Mouse (Mus musculus): ENCODE measurements at regions not wholly inside any gene's neighbourhood (a gene's known extent, or its start where the extent isn't known, plus 50 kb on each side); places are given as distances from the start of the nearest gene placed in this dataset.
A peak's percentile ranks its signal among the peaks of the same experiment; 100 is the strongest.

DNA sequence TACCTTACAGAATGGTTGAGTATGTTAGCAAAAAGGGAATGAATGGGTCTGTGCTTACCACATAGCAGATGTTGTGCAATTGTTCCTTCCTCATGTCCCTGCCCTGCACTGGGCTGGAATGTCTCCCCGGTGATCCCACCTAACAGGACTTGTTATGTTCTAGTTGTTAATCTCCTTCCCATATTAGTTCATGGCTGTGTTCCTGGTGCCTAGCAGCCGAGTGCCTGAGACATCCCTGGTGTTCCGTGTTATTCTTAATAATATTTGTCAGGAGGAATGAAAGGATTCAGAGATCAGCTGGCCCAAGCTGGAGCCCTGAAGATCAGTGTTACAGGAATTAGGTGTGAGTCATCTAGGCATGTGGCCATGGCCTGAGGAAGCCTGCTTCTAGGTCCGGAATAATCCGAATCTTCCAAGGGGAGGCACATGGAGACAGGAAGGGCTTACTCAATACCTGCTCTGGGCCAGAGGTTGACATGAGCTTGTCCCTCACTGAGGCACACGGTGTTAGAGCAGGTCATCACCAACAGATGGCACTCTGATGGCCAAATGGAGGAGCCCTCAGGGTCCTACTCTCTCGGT lies 171.2 kb downstream of the 4933412E24Rik start:
- DNase-seq (ENCODE audit: low spot score in 2 of 2) = no peak

DNA sequence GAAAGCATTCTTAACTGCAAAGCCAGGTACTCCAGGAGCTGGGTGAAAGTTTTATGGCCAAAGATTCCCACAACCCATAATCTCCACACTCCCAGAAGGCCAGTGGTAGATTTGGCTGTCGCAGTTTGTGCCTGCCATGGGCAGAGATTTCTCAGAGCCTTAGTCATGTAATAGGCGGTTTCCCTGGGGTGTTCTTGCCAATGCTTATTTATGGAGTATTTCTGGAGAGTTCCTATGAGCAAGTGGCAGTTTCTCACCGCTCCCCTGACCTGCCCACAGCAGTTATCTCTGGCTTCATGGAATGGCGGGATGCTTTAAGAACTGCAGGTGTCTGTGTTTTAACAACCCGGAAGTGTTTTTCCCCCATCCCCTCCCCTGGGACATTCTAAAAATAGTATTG lies 179.8 kb downstream of the 4933412E24Rik start:
- DNase-seq (ENCODE audit: low spot score in 2 of 2) = no peak

DNA sequence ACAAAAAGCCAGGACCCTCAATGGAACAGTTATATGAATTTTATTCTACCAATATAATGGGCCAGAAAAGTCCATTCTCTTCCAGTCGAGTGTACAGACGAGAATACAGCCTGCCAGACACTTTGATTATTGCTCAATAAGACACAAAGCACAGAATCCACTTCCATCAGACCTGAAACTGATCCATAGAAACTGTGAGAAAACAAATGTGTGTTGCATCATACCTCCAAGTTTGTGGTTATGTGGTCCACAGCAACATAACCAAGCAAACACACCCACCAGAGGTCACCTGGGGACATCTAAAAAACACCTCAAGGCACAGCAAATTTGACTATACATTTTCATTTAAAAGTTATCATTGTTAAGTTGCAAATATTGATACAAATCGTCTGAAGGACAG lies 183.2 kb downstream of the 4933412E24Rik start:
- no peak for DNase-seq (ENCODE audit: low spot score in 2 of 2)

DNA sequence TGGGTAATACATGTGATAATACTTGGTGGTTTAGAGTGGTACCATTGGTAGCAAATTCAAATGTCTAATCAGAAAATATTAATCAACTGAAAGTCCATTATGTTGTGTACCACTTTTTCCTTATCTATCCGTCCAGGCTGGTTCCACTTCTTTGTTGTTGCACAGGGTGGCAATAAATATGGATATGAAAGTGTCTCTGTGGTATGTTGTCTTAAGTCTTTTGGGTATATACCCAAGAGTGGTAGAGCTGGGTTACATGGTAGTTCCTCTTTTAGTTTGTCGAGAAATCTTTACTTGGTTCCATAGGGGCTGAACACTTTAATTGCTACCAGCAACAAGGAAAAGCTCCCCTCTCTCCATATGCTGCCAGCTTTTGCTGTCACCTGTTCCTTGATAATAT lies 184.9 kb downstream of the 4933412E24Rik start:
- DNase-seq (ENCODE audit: low spot score in 2 of 2) = no peak

DNA sequence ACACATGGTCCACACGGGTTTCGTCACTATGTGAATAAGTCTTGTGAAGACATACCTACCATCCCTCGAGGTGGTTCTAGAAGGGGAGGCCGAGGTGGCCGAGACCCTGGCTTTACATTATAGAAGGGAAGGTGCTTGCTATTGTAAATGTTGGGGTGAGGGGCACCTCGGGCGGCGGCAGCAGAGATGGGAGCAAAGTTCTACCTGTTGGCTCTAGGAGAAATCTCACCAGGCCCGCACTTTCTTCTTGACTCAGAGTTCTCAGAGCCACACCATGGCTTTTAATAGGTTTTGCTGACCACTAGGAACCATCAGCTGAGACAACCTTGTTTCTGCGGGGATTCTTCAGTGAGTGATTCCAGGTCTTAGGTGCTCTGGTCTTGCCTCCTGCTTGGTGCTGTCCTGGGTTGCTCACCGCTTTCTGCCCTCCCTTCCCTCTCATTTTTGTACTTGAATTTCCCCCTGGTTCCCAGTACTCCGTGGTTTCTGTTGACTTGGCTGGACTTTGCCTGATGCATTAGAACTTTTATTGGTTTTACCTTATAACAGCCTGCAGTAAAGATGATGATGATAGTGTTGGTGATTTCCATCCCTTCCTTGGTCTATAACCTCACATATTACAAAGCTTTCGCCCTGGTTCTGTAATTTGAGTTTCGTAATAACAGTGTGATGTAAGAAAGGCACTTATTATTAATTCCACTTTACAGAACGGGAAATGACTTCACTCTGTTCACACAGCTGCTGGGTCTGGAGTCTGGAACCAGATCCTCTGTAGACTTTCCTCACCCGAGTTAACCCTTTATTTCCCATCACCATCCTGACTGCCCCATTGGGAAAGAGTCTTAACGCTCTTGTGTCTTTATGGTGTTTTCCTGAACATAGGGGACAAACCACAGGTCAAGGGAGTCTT lies 185.6 kb downstream of the 4933412E24Rik start:
- DNase-seq (ENCODE audit: low spot score in 2 of 2) = no peak

DNA sequence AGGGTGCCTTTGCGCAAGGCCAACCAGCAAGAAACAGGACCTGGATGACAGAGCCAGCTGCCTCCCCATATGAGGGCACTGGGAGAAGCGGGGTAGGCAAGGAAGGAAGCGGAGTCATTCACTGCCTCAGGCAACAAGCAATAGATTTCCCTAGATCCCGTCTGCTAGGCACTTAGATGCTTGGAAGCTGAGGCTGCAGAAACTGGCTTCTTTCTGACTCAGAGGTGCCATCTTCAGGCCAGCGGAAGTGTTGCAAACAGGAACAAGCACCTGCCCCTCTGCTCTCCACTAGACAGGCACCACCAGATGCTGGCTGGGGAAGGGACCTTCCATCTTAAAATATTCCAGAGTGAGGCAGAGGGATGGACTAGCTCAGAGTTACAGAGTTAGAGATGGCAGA lies 188.0 kb downstream of the 4933412E24Rik start:
- peak; percentile 54 to 75 for DNase-seq (ENCODE audit: low spot score in 2 of 2)

DNA sequence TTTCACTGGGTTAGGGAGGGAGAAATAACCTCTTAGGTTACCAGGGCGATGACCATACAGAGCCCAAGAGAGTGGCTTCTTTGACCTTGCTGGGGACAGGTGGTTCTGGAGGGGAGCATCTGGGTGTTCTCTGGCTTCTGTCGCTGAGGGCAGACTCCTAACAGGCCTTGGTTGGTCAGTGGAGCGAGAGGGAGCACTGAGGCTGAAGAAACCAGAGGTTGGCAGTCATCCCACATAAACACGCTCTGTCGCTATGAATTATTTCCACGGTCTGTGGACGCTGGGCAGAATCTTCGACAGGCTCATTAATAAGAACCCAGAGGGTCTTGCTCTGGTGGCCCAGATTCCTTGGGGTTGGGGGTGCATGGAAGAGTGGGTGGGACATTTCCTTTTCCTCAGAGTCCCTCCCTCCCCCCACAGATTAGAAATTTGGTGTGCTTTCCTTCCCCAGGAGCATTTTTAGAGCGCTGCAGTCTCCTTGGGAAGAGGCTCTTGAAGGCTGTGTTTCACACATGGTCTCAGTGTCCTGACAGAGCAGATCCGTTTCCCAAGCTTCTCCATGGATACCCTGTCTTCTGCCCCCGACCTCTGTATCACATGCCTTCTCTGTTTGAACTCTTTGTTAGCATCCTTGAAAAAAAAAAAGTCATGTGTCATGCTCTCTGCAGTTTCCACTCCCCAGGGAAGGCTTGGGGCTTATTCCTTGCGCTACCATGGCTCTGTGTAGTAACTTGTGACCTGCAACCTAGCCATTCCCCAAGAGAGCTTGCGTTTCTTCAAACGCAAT lies 190.1 kb downstream of the 4933412E24Rik start:
- DNase-seq (ENCODE audit: low spot score in 2 of 2) = no peak

DNA sequence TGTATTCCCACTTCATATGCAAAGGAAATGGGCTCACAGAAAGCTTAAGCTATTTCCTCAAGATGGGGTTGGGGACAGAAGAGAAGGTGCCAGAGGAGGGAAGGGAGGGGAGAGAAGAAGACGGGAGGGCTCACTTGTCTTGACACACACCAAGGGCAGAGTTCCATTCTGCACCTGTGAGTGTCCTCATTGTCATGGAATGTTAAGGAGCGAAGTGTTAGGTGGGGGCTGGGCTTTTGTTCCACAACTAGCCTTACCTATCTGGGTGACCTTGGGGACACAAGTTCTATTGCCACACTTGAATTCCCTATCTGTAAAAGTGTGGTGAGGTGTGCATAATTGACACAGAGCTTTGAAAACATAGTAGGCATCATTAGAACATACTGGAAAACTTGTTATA lies 192.5 kb downstream of the 4933412E24Rik start:
- no peak for DNase-seq (ENCODE audit: low spot score in 2 of 2)

DNA sequence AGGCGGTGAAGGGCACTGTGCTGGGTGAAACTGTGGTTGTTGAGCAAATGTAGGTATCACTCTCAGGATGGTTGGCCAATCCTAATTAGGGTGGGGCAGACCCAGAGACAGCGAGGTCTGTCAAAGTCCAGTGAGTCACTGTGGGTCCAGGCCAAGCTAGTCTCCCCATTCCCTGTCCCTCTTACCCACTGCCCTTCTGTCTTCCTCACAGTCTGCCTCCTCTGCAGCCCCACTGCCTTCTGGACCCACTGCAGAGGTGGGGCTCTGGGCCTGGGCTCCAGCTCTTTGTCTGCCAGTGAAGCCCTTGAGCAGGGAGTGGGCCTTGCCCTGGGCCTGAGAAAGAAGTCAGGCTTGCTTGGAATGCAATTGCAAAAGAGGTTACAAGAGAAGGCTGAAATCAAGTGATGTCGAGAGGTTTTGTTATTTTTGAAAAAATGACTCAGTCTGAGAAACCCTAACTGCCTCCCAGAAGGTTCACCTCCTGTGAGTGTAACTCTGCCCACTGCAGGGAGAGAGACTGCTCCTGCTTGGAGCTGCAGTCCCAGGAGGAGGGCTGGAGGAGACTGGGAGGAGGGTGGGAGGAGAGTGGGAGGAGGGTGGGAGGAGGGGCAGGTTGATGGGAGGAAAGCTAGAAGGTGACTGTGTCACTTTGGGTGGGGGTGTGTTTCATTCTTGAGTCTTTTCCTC lies 193.3 kb downstream of the 4933412E24Rik start:
- DNase-seq (ENCODE audit: low spot score in 2 of 2) = no peak

DNA sequence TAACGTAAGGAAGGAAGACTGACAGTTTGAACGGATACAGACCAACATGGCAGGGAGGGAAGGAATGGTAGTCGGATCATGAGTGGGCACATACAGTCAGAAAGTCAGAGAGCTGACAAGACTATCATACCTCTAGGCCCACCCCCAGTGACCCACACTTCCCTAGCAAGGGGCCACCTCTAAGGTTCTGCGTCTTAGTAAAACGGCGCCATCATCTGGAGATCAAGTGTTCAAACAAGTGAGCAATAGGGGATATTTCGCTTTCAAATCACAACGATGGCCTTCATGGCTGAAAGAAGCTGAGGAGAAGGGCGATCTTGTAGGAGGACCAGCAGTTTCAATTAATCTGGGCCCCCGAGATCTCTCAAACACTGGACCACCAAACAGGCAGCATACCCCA lies 196.1 kb downstream of the 4933412E24Rik start:
- DNase-seq (ENCODE audit: low spot score in 2 of 2) = no peak

DNA sequence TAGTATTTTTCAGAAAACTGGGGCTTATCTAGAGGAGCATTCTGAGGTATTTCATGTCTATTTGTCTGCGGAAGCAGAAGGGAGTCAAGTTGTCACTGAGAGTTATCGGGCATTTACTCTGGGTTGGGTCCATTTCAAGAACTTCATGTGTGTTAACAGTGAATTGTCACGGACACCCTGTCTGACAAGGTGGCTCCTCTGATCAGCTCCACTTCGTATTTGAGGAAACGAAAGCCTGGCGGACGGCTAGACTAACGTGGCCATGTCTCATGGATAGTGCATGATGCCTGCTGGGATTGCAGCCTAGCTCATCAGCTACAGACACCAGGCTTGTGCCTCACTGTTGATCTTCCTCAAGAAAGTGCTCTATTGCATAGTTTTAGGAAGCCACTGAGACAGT lies 200.4 kb downstream of the 4933412E24Rik start:
- no peak for DNase-seq (ENCODE audit: low spot score in 2 of 2)

DNA sequence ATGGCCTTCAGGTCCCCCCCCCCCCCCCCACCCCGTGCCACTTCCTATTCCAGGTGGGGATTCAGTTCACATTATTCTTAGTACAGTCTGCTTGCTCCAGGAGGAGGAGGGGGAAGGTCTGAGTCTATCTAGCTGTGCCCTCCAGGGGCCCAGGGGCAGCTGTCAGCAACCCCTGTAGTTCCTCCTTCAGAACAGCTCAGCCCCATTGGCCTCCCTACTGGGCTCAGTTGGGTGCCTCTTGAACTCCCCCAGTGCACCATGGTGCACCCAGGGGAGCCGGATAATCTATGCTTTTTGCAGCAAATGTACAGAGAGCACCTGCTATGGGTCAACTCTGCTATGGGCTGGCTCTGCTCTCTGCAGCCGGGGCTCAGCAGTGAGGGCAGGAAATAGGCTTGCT lies 204.8 kb downstream of the 4933412E24Rik start:
- DNase-seq (ENCODE audit: low spot score in 2 of 2) = no peak

DNA sequence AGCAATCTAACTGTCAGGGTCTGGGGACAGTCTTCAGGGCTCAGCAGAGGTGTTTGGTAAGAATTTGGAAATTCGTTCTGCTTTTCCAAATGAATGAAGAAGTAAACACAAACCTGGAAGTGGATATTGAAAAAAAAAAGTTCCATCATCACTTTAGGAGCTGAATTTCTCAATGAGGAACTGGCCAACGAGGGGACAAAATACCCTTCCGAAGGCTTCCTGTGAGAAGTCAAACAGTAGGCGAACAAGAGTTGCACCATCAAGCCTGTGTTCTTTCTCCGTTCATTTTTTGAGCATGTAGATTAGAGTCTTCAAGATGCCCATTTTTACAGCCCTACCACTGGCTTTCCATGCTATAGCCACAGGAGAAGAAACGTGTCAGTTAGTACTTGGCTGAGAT lies 207.1 kb downstream of the 4933412E24Rik start:
- DNase-seq (ENCODE audit: low spot score in 2 of 2) = no peak

DNA sequence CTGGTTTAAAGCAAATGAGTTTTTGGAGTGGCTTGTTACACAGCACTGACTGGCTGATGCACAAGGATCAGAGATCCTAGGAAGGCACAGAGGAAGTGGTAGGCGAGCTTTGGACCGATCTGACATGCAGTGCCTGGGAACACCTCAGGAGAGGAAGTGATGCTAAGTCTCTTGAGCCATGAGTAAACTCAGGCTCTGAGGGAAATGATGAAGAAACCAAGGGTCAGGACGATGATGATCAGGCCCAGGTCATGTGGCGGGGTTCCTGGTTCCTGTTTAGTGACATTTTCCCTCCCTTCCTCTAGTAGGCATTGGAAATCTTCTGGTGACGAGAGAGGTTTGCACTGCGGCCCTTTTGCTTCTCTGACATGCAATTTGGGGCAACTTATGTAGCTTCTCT lies 208.7 kb downstream of the 4933412E24Rik start:
- DNase-seq (ENCODE audit: low spot score in 2 of 2) = no peak

DNA sequence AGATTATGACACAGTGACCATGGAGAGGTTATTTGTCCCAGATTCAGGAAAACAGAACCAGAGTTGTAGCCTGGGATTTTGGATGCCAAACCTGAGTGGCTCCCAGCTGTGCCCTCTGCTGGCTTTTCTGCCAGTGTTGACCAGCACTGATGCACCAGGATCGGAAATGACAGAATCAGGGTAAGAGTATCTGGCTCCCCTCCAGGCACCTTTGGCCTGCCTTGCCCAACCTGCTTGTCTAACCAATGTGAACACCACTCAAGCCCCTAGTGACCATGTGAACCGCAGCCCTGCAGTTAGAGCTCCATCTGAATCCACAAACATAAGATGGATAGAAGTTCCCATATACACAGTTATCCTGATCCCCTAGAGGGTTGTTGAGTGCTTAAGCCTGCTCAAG lies 210.6 kb downstream of the 4933412E24Rik start:
- DNase-seq (ENCODE audit: low spot score in 2 of 2) = no peak

DNA sequence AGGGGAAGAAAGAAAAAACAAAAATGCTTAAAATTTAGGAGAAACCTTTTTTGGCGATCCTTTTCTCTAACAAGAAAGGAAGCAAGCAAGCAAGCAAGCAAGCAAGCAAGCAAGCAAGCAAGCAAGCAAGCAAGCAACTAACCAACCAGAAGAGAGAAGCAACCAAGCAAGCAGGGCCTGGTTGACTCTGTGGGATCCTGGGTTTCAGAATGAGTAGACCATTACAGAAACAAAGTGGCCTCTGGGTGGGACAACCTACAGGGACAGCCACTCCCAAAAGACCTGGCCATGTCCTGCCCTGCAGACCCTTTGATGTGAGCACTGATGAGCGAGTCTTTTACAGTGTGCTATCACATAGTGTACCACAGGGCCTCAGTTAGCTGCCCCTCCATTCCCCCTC lies 211.6 kb downstream of the 4933412E24Rik start:
- no peak for DNase-seq (ENCODE audit: low spot score in 2 of 2)

DNA sequence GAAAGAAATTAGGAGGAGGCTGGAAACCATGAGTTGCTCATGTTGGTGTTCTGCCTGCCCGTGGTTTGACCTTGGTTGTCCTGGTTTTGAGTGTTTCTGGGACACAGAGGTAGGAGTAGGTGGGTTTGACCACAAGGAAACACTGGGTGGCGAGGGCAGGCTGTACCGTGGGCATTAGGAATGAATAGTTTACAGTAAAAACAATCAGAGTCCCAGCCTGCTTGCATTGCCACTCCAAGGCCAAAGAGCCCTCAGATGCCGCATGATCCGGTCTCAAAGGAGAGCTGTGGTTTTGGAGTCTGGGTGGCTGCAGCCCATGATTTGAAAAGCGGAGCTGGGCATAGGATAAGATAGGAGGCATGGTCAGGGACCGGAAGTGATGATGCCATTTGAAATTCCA lies 212.0 kb downstream of the 4933412E24Rik start:
- DNase-seq (ENCODE audit: low spot score in 2 of 2) = no peak

DNA sequence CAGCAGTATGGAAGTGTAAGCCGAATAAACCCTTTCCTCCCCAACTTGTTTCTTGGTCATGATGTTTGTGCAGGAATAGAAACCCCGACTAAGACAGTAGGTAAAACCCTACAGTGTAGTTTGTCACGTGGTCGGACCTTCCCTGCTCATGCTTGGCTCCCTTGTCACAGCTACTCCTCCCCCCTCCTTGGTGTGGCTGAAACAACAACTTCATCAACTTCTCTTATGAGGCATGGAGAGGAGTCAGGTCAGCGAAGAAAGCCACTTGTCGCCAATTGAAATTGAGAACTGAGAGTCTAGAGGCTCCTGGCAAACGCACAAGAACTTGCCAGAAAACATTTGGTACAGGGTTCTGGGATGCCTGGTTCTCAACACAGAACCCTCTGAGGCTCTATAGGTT lies 214.1 kb downstream of the 4933412E24Rik start:
- no peak for DNase-seq (ENCODE audit: low spot score in 2 of 2)

DNA sequence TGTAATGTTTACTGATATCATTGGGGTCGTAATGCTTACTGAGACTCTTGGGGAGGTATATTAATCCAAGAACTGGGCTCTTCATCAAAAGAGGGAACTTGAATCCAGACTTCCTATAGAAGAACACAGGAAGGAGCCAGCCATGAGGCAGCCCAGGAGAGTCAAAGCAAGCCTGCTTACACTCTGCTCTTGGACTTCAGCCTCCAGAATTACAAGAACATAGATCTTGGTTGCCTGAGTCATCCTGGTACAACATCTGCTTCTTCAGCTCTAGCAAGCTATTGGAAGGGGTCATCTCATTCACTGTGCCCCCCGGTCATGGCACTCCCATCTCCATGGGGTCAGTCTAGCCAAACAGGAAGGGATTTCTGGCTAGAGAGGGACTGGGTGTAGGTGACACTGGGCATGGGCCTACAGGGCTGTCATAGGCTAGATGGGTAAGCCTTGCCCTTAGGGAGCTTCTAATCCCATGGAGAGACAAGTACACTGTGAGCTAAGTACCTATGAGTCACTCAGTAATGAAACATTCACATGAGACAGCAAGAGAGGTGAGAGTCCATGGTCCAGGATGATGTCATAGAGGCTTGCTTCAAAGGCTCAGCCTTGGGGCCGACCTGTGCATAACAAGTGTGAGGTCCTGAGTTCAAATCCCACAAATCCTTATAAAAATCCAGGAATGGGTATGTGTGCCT lies 217.1 kb downstream of the 4933412E24Rik start:
- no peak for DNase-seq (ENCODE audit: low spot score in 2 of 2)

DNA sequence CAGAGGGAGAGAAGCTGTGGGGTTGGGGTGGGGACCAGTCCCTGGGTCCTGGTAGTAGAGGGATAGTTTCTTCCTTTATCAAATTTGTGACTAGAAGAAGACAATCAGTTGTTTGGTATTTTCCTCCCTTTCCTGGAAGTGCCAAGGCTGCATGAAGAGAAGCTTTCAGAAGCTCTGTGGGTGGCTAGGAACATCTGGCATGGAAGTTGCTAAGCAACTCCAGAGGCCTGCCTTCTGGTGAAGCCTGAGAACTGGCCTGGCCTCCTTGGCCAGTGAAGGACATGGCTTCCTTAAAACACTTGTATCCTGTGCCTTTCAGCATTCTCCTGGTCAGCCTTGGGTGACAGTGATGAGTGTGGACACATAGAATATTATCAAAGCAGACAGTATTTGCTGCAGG lies 217.9 kb downstream of the 4933412E24Rik start:
- DNase-seq (ENCODE audit: low spot score in 2 of 2) = no peak

DNA sequence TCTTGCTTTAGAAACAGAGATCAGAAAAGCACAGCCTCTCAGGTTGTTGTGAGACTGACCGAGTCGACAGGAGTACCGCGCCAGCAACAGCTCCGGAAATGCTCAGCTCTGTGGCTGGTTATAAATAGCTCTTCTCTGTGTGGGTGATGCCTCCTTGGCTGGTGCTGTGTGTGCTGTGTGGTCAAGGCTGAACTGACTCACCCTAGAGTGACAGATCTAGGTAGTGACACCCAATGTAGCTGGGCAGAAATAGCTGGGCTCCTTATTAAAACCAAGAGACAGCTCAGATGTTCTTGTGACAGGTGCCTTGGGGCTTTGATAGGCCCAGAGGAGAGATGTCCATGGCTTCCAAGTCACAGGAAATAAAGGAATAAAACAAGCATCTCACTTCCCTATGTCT lies 220.7 kb downstream of the 4933412E24Rik start:
- DNase-seq (ENCODE audit: low spot score in 2 of 2) = no peak
